Mouse (Mus musculus) brown adipose tissue, adult 24 weeks (tissue): ENCODE measurements around the gene Klf8. TPM values are rescaled to one million over a fixed set of nuclear protein-coding genes. Genes with fewer than 3 reads are reported as not detected.
"Not testable (repeated sequence)": the region's sequence is repeated elsewhere in the genome, so short reads cannot be mapped to it uniquely, and the experiment has no call there.

Source experiments
- H3K27ac ChIP-seq: fragments of 200-500 bp; replicated peaks from 2 replicates; pipeline ENCODE4 v1.5.1; 2012; ENCODE audit warnings: low read depth, mild to moderate bottlenecking, low read length
- H3K4me1 ChIP-seq: fragments of 200-500 bp; 2 replicates; pipeline ENCODE4 v1.6.1; 2012; ENCODE audit warnings: low read length, mixed read lengths; ENCODE audit not compliant: control insufficient read depth, insufficient read depth, insufficient read length
- H3K4me3 ChIP-seq: fragments of 200-500 bp; 2 replicates; pipeline ENCODE4 v1.5.1; 2012; ENCODE audit warnings: low read depth, mild to moderate bottlenecking, low read length, moderate library complexity; ENCODE audit not compliant: insufficient read depth
- polyA plus RNA-seq: library from polyadenylated mRNA; stranded (reverse); fragments of >200 nt; gene quantifications from 2 replicates; pipeline ENCODE4 v1.2.4, GENCODE M21; 2012; ENCODE audit not compliant: missing spikeins, insufficient read depth, insufficient read length

Gene Klf8
- polyA plus RNA-seq = 0.42 TPM in 1 of 2 replicates, not detected in the other

- H3K4me3 ChIP-seq = peak within 1 kb of the TSS; percentile 66
- H3K27ac ChIP-seq = no peak within 1 kb of the TSS
- no peaks in the 10 kb centered on the region for H3K4me1 ChIP-seq
Observed at GRCm38 (mm10) chrX:153237304-153237919, at the start of gene Klf8. TSS of gene Klf8 (plus strand) at chrX:153237466.

DNA sequence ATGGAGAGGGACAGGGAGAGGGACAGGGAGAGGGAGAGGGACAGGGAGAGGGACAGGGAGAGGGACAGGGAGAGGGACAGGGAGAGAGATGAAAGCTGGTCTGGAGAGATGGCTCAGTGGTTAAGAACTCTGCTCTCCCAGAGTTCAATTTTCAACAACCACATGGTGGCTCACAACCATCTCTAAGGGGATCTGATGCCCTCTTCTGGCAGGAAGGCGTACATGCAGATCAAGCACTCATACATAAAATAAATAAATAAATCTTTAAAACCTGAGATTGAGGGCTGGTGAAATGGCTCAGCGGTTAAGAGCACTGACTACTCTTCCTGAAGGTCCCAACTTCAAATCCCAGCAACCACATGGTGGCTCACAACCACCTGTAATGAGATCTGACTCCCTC, 38.1 kb upstream of the Klf8 start:
- H3K4me1 ChIP-seq, H3K4me3 ChIP-seq, H3K27ac ChIP-seq: not testable (repeated sequence)

DNA sequence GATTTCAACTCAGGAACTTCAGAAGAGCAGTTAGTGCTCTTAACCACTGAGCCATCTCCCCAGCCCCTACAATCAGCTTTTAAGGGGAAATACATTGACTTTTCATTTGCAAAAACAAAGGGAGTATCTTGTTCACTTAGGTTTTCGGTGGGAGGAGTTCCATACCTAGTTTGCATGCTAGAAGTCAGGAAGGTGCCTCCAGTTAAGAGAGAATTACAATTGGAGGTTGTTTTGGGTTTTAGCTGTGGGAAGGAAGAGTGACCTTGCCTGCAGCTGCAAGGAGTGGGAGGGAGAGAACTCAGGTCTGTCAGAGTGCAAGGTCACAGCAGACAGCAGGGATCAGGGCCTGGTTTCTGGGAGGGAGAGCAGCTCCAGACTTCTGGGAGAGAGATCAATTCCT, 26.2 kb upstream of the Klf8 start:
- H3K4me3 ChIP-seq = no peak overlapping the region
- no peak overlapping the region for H3K27ac ChIP-seq
- H3K4me1 ChIP-seq = no peaks in the 10 kb centered on the region

GRCm38 (mm10) chrX:153231240-153231639, 6.0 kb upstream of the Klf8 start:
- H3K27ac ChIP-seq = no peak overlapping the region

DNA sequence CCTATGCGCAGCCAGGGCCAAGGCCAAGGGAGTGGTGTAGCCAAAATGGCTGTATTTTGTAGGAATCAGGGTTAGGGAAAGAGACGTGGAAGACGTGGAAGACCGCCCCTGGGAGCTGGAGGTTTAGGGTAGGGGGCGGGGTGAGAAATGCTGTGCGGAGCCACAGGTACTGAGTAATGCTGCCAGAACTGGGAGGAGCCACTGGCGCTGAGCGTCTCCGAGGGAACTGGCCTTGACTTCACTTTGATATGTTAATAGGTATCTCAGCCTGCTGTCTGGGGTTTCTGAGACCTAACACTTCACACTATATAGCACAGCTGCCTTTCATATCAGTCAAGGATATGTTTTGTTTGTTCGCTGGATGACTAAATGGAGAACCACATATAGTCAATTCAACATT, 4.0 kb upstream of the Klf8 start:
- Histone ChIP-seq H3K4me1 (no peaks in the 10 kb centered on the region), H3K27ac (no peak overlapping the region), H3K4me3 (no peak overlapping the region)

More at GRCm38 (mm10) chrX:153231240-153231639, 6.0 kb upstream of the Klf8 start:
- H3K4me3 ChIP-seq = no peak overlapping the region
- H3K4me1 ChIP-seq = no peaks in the 10 kb centered on the region

- Histone ChIP-seq H3K4me1 (no peaks in the 10 kb centered on the region), H3K4me3 (peak overlapping the region; percentile 66), H3K27ac (no peak overlapping the region)
Observed at GRCm38 (mm10) chrX:153237920-153238504, 746 bp downstream of the Klf8 start.

- Histone ChIP-seq H3K4me1 (no peaks in the 10 kb centered on the region), H3K4me3 (no peak overlapping the region), H3K27ac (no peak overlapping the region)
Observed at GRCm38 (mm10) chrX:153254256-153254655, 17.0 kb downstream of the Klf8 start.

DNA sequence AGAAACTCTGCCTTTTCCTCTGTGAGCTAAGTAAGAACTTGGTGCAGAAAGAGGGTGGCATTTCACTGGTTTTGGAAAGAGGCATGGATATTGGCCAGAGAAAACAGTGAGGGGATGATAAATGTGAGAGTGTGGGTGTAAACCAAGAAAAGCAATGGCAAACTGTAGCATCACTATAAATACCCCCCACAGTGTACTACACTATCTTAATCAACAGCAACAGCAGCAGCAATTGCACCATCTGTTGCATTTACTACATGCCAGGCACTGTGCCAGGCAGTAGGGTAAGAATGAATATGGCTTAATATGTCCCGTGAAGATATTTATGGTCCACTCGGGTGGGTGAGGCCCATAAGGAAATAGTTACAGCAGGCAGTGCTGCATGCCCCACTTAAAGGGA, 18.2 kb downstream of the Klf8 start:
- Histone ChIP-seq H3K4me3 (no peak overlapping the region), H3K4me1 (no peaks in the 10 kb centered on the region), H3K27ac (no peak overlapping the region)

- no peak overlapping the region for H3K27ac ChIP-seq
- H3K4me1 ChIP-seq = no peaks in the 10 kb centered on the region
Observed at GRCm38 (mm10) chrX:153282185-153282584, 44.9 kb downstream of the Klf8 start.

GRCm38 (mm10) chrX:153311356-153311755, 74.1 kb downstream of the Klf8 start:
- H3K4me3 ChIP-seq = no peak overlapping the region
- H3K27ac ChIP-seq = no peak overlapping the region
- no peaks in the 10 kb centered on the region for H3K4me1 ChIP-seq

More at GRCm38 (mm10) chrX:153282185-153282584, 44.9 kb downstream of the Klf8 start:
- no peak overlapping the region for H3K4me3 ChIP-seq

DNA sequence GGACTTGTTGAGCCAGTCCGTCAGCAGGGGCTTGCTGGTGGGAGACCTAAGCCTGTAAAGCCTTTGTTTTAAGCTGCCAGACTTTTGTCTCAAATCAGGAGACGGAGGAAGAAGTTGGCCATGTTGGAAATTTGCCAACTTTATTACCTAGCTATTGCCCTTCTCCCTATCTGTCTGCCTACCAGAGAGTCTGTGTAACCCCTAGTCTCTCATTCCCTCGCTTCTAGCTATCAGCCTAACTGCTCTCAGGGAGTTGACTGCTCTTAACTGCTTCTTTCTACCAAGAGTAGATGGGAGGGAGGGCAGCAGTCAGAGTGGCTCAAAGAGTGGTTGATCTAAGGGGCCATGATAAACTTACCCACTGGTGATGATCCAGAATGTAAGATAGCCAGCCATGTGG, 85.8 kb downstream of the Klf8 start:
- H3K27ac ChIP-seq = no peak overlapping the region
- no peaks in the 10 kb centered on the region for H3K4me1 ChIP-seq

DNA sequence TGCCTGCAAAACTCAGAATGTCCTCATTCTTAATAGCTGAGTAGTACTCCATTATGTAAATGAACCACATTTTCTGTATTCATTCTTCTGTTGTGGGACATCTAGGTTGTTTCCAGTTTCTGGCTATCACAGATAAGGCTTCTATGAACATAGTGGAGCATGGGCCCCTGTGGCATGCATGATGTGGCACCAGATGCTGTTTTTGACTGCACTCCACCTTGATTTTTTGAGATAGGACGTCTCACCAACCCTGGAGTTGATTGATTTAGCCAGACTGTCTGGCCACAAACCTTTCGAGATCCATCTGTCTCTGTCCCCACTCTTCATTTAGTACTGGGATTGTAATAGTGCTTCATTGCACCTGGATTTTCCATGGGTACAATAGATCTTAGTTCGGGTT, 96.9 kb downstream of the Klf8 start:
- not testable (repeated sequence) for H3K4me3 ChIP-seq, H3K4me1 ChIP-seq, H3K27ac ChIP-seq

More for the DNA sequence above, 85.8 kb downstream of the Klf8 start:
- H3K4me3 ChIP-seq = no peak overlapping the region

DNA sequence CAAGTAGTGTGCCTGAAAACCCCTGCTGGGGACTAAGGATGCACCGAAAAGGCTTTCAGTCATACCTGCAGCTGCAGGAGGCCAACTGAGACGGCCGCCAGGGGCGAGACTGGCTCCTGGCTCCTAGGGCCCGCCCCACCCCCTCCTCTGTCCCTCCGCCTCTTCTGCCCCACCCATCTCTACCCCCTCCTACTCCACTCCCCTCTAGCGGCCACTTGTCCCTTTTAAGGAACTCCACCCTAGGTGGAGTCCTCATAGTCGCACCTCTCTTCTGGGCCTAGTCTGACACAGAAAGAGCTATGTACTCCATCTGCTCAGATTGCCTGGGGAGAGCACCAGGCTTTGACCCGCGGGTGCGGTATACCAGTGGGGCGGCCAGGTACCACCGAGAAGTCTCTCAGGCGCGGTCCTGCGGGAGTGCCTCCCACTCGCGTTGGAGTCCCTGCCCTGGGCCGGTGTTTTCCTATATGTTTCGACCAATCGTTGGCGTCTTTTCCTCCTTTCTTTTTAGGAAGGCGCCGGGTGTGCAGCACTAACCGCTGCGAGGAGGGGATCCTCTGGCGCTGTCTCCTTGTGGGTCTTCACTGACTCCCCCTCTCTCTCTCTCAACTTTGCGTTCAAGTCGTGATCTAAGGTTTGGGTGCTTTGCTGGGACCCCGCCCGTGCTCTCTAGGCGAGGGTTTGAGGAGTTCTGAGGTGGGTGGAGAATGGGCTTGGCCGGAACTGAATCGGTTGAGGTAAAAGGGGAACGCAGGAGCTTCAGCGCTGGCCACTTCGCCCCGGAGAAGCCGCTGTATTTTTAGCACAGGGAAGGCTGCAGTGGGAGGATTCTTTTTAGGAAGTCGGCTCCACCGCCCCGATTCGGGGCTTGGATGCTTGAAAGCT, 122.3 kb downstream of the Klf8 start:
- H3K27ac ChIP-seq = no peak overlapping the region

DNA sequence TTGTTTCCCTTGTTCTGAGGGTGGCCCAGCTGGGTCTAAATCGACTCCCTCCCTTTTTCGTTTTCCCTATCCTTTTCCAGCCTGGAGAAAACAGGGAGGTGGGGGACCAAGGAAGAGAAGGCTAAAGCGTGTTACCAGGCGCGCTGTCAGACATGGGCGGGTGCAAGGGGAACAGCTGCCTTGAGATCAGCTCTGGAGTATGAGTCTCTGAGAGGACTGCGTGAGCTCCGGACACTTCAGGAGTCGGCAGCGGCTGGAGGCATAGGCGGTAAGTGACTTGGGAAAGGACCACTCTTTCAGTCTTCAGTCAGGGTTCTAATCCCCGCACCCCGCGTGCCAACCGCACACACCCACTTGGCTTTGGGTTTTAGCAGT, 122.9 kb downstream of the Klf8 start:
- H3K27ac ChIP-seq = no peak overlapping the region

More for the DNA sequence above, 122.3 kb downstream of the Klf8 start:
- Histone ChIP-seq H3K4me3 (peak overlapping the region; percentile 86), H3K4me1 (no peaks in the 10 kb centered on the region)

GRCm38 (mm10) chrX:153360666-153361269, 123.5 kb downstream of the Klf8 start:
- Histone ChIP-seq H3K4me1 (no peaks in the 10 kb centered on the region), H3K4me3 (peak overlapping the region; percentile 86), H3K27ac (no peak overlapping the region)

More for the DNA sequence above, 122.9 kb downstream of the Klf8 start:
- Histone ChIP-seq H3K4me3 (peak overlapping the region; percentile 86), H3K4me1 (no peaks in the 10 kb centered on the region)
